Mouse (Mus musculus) lung, embryonic 15.5 days (tissue): ENCODE data around the gene Plcb4. TPM values are rescaled to one million over a fixed set of nuclear protein-coding genes. Genes with fewer than 3 reads are reported as not detected.
"Not testable (repeated sequence)": the region's sequence is repeated elsewhere in the genome, so short reads cannot be mapped to it uniquely, and the experiment has no call there.

Source experiments
- ATAC-seq: fragments of 200-750 bp; cut with Nextera tagmentation; 2 replicates; pipeline ENCODE4 v1.8.0; 2017; ENCODE audit warnings: moderate number of reproducible peaks, borderline replicate concordance; ENCODE audit not compliant: low FRiP score, low TSS enrichment; ENCODE audit errors: extremely low read depth
- H3K27ac ChIP-seq: fragments of 300-500 bp; sonication (generic); 2 replicates; pipeline ENCODE4 v1.5.1; 2015; ENCODE audit warnings: moderate library complexity, mild to moderate bottlenecking, inconsistent platforms
- H3K27me3 ChIP-seq: fragments of 300-500 bp; sonication (generic); 2 replicates; pipeline ENCODE4 v1.6.1; 2015; ENCODE audit warnings: inconsistent platforms
- H3K36me3 ChIP-seq: fragments of 300-500 bp; sonication (generic); 2 replicates; pipeline ENCODE4 v1.6.1; 2015; ENCODE audit warnings: inconsistent platforms
- H3K4me1 ChIP-seq: fragments of 300-500 bp; sonication (generic); 2 replicates; pipeline ENCODE4 v1.6.1; 2015; ENCODE audit warnings: inconsistent platforms
- H3K4me2 ChIP-seq: fragments of 300-500 bp; sonication (generic); 2 replicates; pipeline ENCODE4 v1.6.1; 2015; ENCODE audit warnings: inconsistent platforms, mild to moderate bottlenecking, moderate library complexity
- H3K4me3 ChIP-seq: fragments of 300-500 bp; sonication (generic); 2 replicates; pipeline ENCODE4 v1.5.1; 2015; ENCODE audit warnings: mild to moderate bottlenecking, inconsistent platforms
- H3K9ac ChIP-seq: fragments of 300-500 bp; sonication (generic); 2 replicates; pipeline ENCODE4 v1.6.1; 2015; ENCODE audit warnings: inconsistent platforms
- H3K9me3 ChIP-seq: fragments of 300-500 bp; sonication (generic); 2 replicates; pipeline ENCODE4 v1.6.1; 2016; ENCODE audit warnings: inconsistent platforms
- WGBS: fragments of 180-500 bp; shearing (Covaris S2); methylation state at CpG from one replicate; pipeline ENCODE4 v1.1.7; 2015; 5-methylcytosine and 5-hydroxymethylcytosine counted together
- polyA plus RNA-seq: library from polyadenylated mRNA; unstranded; fragments of >200 nt; fragmentation: Nextera tagmentation; extraction: Ambion mirVana; gene quantifications from 2 replicates; pipeline ENCODE4 v1.2.1, GENCODE M21; 2015

The Plcb4 gene
- polyA plus RNA-seq, 1 experiment from 2014 or later: 20.4 TPM

DNA sequence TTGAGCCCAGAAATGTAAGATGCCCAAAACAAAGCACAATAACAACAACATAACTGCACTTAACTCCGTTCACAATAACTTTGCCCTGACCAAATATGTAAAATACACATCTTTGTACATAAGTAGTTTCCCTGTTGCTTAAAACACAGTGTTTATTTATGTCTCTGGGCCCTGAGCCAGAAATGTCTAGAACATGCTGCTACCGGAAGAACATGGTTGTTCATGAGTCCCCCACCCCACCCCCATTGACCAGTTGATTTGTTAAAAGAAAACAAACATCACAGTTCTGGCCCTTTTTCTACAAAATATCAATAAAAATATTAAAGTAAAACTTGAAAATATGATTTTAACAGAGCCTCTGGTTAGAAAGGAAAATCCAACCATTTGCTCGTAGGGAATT is 49.6 kb downstream of the Plcb4 start:
- Histone ChIP-seq H3K9ac (no peak overlapping the region), H3K36me3 (no peaks in the 10 kb centered on the region), H3K27me3 (no peaks in the 10 kb centered on the region), H3K4me2 (no peak overlapping the region), H3K4me3 (no peak overlapping the region), H3K4me1 (peaks cover 32% of the 10 kb centered on the region), H3K27ac (peak overlapping the region; percentile 63), H3K9me3 (no peaks in the 10 kb centered on the region)
- ATAC-seq: no peak
- 44% methylated on average over 3 of the region's 3 CpGs for WGBS

DNA sequence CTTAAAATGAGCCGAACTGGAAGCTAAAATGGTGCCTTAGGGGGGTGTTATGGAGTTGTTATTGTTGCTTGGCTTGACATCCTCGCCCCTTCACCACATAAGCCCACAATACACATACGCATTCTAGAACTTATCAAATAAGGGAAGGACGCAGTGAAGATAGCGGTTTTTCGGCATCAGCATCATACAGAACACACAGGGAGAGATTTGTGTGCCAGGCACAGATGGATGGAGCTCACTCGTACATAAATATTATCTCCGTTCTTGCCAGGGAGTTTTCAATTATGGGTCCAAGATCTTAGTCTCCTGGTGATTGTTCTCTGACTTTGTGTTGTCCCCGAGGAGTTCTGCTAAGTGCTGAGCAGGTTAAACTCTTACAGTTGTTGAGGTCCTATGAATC is 50.0 kb downstream of the Plcb4 start:
- Histone ChIP-seq H3K4me3 (no peak overlapping the region), H3K36me3 (no peaks in the 10 kb centered on the region), H3K9ac (no peak overlapping the region), H3K9me3 (no peaks in the 10 kb centered on the region), H3K27ac (peak overlapping the region; percentile 26; the same call in 1 of the 2 replicates), H3K27me3 (no peaks in the 10 kb centered on the region), H3K4me2 (no peak overlapping the region), H3K4me1 (peaks cover 32% of the 10 kb centered on the region)
- no peak for ATAC-seq
- 82% methylated on average over 9 of the region's 9 CpGs for WGBS

DNA sequence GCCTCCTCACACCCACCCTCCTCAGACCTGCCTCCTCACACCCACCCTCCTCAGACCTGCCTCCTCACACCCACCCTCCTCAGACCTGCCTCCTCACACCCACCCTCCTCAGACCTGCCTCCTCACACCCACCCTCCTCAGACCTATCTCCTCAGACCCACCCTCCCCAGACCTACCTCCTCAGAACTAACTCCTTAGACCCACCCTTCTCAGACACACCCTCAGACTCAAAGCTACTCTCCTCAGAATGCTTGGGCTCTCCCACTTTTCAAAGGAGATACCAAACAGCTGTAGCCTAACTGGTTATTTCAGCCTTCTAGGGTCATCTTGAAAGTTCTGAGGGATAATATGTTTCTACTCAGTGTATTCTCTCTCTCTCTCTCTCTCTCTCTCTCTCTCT is 50.9 kb downstream of the Plcb4 start:
- not testable (repeated sequence) for H3K4me2 ChIP-seq, H3K9me3 ChIP-seq, H3K36me3 ChIP-seq, H3K4me3 ChIP-seq, H3K27me3 ChIP-seq, H3K27ac ChIP-seq, ATAC-seq, H3K9ac ChIP-seq
- H3K4me1 ChIP-seq: peaks cover 32% of the 10 kb centered on the region

DNA sequence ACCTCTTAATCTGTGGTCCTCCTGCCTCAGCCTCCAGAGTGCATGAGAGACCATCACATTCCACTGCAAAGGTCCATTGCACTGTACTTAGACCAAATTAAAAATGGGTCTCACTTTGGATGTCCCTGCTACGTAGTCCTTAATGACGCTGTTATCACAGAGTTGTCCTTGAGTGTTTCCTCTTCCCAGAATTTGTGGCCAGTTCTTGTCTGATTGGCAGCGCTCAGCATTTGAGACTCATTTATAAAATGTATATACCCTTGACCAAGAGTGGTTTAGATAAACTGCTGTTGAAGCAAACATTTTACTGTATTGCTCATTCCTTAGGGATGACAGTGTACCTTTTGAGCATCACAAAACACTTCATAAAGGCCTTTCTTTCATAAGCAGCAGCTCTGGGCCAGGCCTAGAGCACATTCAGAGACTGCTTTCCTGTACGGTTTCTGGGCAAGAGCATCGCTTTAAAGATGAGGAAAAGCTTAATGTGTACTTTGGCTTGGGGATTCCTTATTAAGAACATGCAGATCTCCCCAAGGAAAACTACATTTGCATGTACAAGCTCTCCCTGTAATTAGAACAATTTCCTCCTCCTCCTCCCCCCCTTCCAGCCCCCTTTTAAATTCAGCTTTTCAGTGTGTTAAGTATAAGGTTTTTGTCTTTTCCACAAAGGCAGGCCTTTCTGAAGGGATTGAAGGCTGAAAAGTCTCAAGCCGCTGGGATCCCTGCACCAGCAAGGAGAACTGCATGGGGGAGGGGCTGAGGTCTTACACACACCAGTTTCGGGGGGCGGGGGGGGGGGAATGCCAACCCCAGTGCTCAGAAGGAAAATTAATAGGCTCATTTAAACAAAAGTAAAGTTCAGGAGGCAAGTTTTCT is 52.5 kb downstream of the Plcb4 start:
- no peak overlapping the region for H3K4me3 ChIP-seq
- peak; percentile 66; the same call in 1 of the 2 replicates for ATAC-seq

GRCm38 (mm10) chr2:135711925-135712288 is 53.1 kb downstream of the Plcb4 start:
- Histone ChIP-seq H3K4me3 (no peak overlapping the region), H3K27me3 (no peaks in the 10 kb centered on the region), H3K9ac (no peak overlapping the region), H3K36me3 (no peaks in the 10 kb centered on the region), H3K27ac (peak overlapping the region; percentile 92), H3K4me1 (peaks cover 34% of the 10 kb centered on the region), H3K4me2 (peak overlapping the region; percentile 44), H3K9me3 (no peaks in the 10 kb centered on the region)
- ATAC-seq: peak; percentile 89
- WGBS: 13% methylated on average over 8 of the region's 8 CpGs

More for the DNA sequence above, 52.5 kb downstream of the Plcb4 start:
- 21% methylated on average over 8 of the region's 8 CpGs for WGBS
- H3K36me3 ChIP-seq: no peaks in the 10 kb centered on the region
- peaks cover 32% of the 10 kb centered on the region for H3K4me1 ChIP-seq
- peak overlapping the region; percentile 92 for H3K27ac ChIP-seq
- H3K9ac ChIP-seq: no peak overlapping the region
- no peaks in the 10 kb centered on the region for H3K27me3 ChIP-seq
- H3K4me2 ChIP-seq: peak overlapping the region; percentile 44
- H3K9me3 ChIP-seq: no peaks in the 10 kb centered on the region

- H3K4me3 ChIP-seq: no peak overlapping the region
- WGBS: 48% methylated on average over 5 of the region's 5 CpGs
- H3K9ac ChIP-seq: no peak overlapping the region
- no peaks in the 10 kb centered on the region for H3K36me3 ChIP-seq
- no peaks in the 10 kb centered on the region for H3K9me3 ChIP-seq
- H3K4me1 ChIP-seq: peaks cover 38% of the 10 kb centered on the region
- no peak overlapping the region for H3K4me2 ChIP-seq
- no peaks in the 10 kb centered on the region for H3K27me3 ChIP-seq
- no peak for ATAC-seq
- H3K27ac ChIP-seq: peak overlapping the region; percentile 27; the same call in 1 of the 2 replicates
Observed at GRCm38 (mm10) chr2:135712331-135712730, 53.5 kb downstream of the Plcb4 start.

DNA sequence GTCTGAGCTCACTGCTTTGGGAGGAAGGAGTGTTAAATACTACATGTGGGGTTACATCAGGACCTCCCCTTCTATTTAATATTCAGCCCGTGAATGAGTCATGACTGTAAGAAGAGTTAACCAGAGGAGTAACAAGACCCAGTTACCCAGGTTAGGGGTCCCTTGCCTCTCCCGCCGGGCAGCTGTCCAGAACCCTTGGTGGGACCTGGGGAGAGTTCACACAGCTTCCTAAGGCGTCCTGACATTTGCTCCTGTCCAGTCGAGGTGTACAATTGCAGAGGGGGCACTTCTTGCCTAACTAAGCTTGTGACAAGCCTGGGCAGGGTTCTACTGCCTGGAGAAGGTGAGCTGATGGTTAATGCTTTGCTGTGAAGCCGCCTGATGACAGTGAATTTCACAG is 54.1 kb downstream of the Plcb4 start:
- 64% methylated on average over 6 of the region's 6 CpGs for WGBS
- no peak overlapping the region for H3K9ac ChIP-seq
- no peak overlapping the region for H3K4me2 ChIP-seq
- H3K9me3 ChIP-seq: no peaks in the 10 kb centered on the region
- no peaks in the 10 kb centered on the region for H3K36me3 ChIP-seq
- H3K27ac ChIP-seq: no peak overlapping the region
- peaks cover 38% of the 10 kb centered on the region for H3K4me1 ChIP-seq
- no peak overlapping the region for H3K4me3 ChIP-seq
- H3K27me3 ChIP-seq: no peaks in the 10 kb centered on the region
- no peak for ATAC-seq

DNA sequence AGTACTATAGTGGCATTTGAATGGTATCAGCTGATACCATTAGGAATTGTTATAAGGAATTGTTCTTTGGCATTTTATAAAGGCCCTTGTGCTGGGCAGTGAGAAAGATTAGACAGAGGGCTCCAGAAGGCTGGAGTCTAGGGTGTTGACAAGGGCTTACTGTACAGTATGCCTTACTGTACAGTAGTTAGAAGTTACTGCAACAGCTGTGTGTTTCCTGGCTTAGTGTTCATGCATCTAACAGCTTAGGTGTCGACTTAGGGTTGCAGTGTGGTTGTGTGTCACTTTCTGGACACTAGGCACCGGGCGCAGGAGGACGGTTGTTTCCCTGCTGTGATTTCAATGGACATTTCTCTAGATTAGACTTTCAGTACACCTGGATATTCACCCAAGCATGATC is 57.4 kb downstream of the Plcb4 start:
- Histone ChIP-seq H3K4me1 (peaks cover 27% of the 10 kb centered on the region), H3K4me2 (no peak overlapping the region), H3K9ac (no peak overlapping the region), H3K27ac (no peak overlapping the region), H3K27me3 (no peaks in the 10 kb centered on the region), H3K36me3 (no peaks in the 10 kb centered on the region), H3K4me3 (no peak overlapping the region), H3K9me3 (no peaks in the 10 kb centered on the region)
- ATAC-seq: no peak
- 94% methylated on average over 4 of the region's 4 CpGs for WGBS

DNA sequence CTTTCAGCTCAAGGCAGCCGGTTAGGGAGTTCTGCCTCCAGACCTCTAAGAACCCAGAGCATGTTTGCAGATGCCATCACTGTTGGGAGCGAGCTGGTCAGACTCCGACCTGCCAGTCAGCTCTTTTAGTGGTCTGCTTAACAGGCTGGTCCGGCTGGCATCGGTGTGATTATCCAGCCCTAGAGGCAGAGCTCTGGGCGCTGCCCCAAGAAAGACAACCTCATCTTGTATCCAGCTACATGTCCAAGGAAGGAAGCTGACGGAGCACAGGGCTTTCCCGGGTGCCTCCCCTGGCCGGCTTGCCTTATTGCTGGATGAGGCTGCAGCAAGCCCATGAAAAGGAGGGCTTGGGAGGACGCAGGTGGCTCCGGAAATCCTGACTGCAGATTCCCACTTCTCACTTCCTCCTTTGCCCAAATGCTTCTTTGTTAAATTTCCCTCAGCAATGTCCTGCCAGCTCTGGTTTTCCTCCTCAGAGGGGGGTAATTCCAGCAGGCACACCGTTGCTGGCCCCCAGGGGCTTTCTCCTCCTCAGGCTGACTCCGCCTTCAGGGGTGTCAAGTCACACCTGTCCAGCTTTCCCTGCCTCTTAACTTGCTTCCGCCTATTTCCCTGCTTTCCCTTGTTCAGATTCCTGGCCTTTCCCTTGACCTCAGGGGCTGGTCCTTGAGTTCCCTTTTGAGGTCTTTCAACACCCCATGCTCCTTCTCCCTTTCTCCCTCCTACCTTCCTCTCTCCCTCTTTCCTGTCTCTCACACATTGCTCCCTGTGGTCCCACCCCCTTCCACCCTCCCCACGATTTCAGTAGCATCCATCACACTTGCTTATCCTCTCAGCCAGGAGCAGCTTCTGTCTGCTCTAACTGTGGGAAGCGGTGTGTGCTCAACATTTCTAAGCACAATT is 58.7 kb downstream of the Plcb4 start:
- Histone ChIP-seq H3K27ac (peak overlapping the region; percentile 8; the same call in 1 of the 2 replicates), H3K4me2 (peak overlapping the region; percentile 41), H3K4me3 (peak overlapping the region; percentile 2; the same call in 1 of the 2 replicates), H3K9ac (no peak overlapping the region), H3K9me3 (no peaks in the 10 kb centered on the region), H3K27me3 (no peaks in the 10 kb centered on the region), H3K36me3 (no peaks in the 10 kb centered on the region), H3K4me1 (peaks cover 16% of the 10 kb centered on the region)
- 13% methylated on average over 16 of the region's 16 CpGs for WGBS
- ATAC-seq: peak; percentile 49; the same call in 1 of the 2 replicates

DNA sequence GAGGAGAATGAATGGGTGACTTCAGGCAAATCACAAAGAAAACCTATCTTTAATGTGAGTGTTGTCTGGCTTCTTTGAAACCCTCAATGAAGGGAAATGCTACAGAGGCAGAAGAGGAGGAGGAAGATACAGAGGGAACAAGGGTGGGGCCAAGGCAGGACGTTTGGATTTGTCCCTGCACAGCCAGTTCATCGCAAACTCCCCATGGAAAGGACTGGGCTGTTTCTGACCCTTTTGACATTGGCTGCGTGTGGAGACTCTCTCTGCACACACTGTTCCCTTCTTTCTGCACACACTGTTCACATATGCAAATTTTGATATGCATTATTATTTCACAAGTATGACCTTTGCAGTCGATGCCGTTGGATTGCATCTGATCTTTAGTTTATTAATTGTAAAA is 63.3 kb downstream of the Plcb4 start:
- Histone ChIP-seq H3K9ac (no peak overlapping the region), H3K4me3 (no peak overlapping the region), H3K27ac (no peak overlapping the region), H3K4me1 (peaks cover 14% of the 10 kb centered on the region), H3K27me3 (no peaks in the 10 kb centered on the region), H3K9me3 (no peaks in the 10 kb centered on the region), H3K4me2 (no peak overlapping the region), H3K36me3 (no peaks in the 10 kb centered on the region)
- no peak for ATAC-seq
- 64% methylated on average over 5 of the region's 5 CpGs for WGBS

GRCm38 (mm10) chr2:135723387-135723786 is 64.6 kb downstream of the Plcb4 start:
- no peak overlapping the region for H3K9ac ChIP-seq
- no peaks in the 10 kb centered on the region for H3K27me3 ChIP-seq
- H3K4me3 ChIP-seq: no peak overlapping the region
- no peaks in the 10 kb centered on the region for H3K36me3 ChIP-seq
- H3K4me2 ChIP-seq: no peak overlapping the region
- ATAC-seq: no peak
- WGBS: 93% methylated on average over 6 of the region's 6 CpGs
- H3K9me3 ChIP-seq: no peaks in the 10 kb centered on the region
- H3K27ac ChIP-seq: no peak overlapping the region
- 0 out of 2 replicates have a peak, but pooled peaks cover 10% of the 10 kb centered on the region for H3K4me1 ChIP-seq

DNA sequence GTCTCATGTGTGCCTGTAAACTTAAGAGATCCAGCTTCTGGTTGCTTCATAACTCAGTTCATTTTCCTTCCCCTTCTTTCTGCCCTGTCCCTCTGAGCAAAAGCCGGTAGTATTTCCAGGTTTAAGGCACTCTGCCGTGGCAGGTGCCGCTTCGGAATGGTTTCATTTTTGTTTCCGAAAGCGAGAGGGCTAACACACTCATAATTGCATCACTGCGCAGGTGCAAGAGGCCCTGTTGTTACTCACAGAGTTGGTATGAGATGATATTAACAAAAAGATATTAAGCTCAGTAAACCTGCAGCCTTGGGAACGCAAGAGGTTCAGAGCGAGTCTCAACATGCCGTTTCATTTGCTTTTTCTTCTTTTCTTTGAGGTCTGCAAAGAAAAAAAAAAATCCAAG is 65.7 kb downstream of the Plcb4 start:
- no peak for ATAC-seq
- Histone ChIP-seq H3K9me3 (no peaks in the 10 kb centered on the region), H3K9ac (no peak overlapping the region), H3K27me3 (no peaks in the 10 kb centered on the region), H3K36me3 (no peaks in the 10 kb centered on the region), H3K27ac (no peak overlapping the region), H3K4me3 (no peak overlapping the region), H3K4me1 (0 out of 2 replicates have a peak, but pooled peaks cover 10% of the 10 kb centered on the region), H3K4me2 (no peak overlapping the region)
- 91% methylated on average over 10 of the region's 10 CpGs for whole genome bisulfite sequencing
